Mouse (Mus musculus) heart, embryonic 11.5 days (tissue): ENCODE measurements around the gene Btbd2. TPM values are rescaled to one million over a fixed set of nuclear protein-coding genes. Genes with fewer than 3 reads are reported as not detected.

ENCODE experiments used
- ATAC-seq: fragments of 200-750 bp; cut with Nextera tagmentation; replicated peaks from 2 replicates; pipeline ENCODE4 v1.8.0; 2017; ENCODE audit warnings: moderate library complexity; ENCODE audit not compliant: insufficient number of reproducible peaks, low FRiP score, low TSS enrichment
- H3K27ac ChIP-seq: fragments of 300-500 bp; sonication (generic); 2 replicates; pipeline ENCODE4 v1.5.1; 2014; ENCODE audit warnings: mild to moderate bottlenecking, low read depth, low read length
- H3K27me3 ChIP-seq: fragments of 300-500 bp; sonication (generic); 2 replicates; pipeline ENCODE4 v1.6.1; 2014; ENCODE audit warnings: mild to moderate bottlenecking, low read length, mixed read lengths; ENCODE audit not compliant: control insufficient read depth, insufficient read depth
- H3K36me3 ChIP-seq: fragments of 300-500 bp; sonication (generic); 2 replicates; pipeline ENCODE4 v1.6.1; 2014; ENCODE audit warnings: mild to moderate bottlenecking, low read length, moderate library complexity, mixed read lengths; ENCODE audit not compliant: control insufficient read depth, insufficient read depth
- H3K4me1 ChIP-seq: fragments of 300-500 bp; sonication (generic); 2 replicates; pipeline ENCODE4 v1.6.1; 2014; ENCODE audit warnings: low read length; ENCODE audit not compliant: control insufficient read depth, insufficient read depth
- H3K4me2 ChIP-seq: fragments of 300-500 bp; sonication (generic); 2 replicates; pipeline ENCODE4 v1.6.1; 2014; ENCODE audit warnings: mild to moderate bottlenecking, moderate library complexity
- H3K4me3 ChIP-seq: fragments of 300-500 bp; sonication (generic); 2 replicates; pipeline ENCODE4 v1.5.1; 2014; ENCODE audit warnings: low read depth, low read length
- H3K9ac ChIP-seq: fragments of 300-500 bp; sonication (generic); 2 replicates; pipeline ENCODE4 v1.6.1; 2014; ENCODE audit warnings: mild to moderate bottlenecking, low read depth, low read length, moderate library complexity
- H3K9me3 ChIP-seq: fragments of 300-500 bp; sonication (generic); replicated peaks from 2 replicates; pipeline ENCODE4 v1.6.1; 2016; ENCODE audit warnings: low read length; ENCODE audit not compliant: control insufficient read depth
- WGBS: fragments of 180-500 bp; shearing (Covaris S2); extraction: QIAGEN DNeasy Blood & Tissue Kit; methylation state at CpG from one replicate; pipeline ENCODE4 v1.1.7; 2014; ENCODE audit not compliant: insufficient replicate concordance; 5-methylcytosine and 5-hydroxymethylcytosine counted together
- polyA plus RNA-seq: library from polyadenylated mRNA; unstranded; fragments of >200 nt; fragmentation: Nextera tagmentation; extraction: Ambion mirVana; gene quantifications from 2 replicates; pipeline ENCODE4 v1.2.1, GENCODE M21; 2014

The Btbd2 gene
- polyA plus RNA-seq, 1 experiment from 2014 or later, result 37.6 TPM

DNA sequence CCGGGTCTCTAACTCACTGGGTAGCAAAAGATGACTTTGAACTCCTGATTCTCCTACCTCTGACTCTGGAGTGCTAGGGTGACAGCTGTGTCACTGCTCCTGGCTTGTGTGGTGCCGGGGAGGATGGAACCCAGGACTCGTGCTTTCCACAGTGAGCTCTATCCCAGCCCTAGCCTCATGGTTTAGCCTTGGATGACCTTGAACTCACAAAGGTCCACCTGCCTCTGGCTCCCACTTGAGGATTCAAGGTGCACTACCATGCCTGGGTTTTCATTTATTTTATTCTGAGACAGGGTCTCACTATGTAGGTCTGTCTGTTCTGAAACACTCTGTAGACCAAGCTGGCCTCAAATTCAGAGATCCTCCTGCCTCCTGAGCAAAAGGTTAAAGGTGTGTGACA, 43.0 kb downstream of the Btbd2 start:
- Histone ChIP-seq H3K9me3 (no peaks in the 10 kb centered on the region), H3K4me2 (no peak overlapping the region), H3K4me1 (no peaks in the 10 kb centered on the region), H3K4me3 (no peak overlapping the region), H3K36me3 (peaks cover 17% of the 10 kb centered on the region), H3K9ac (no peak overlapping the region), H3K27me3 (no peaks in the 10 kb centered on the region), H3K27ac (no peak overlapping the region)
- ATAC-seq, result no peak
- 74% methylated on average over 3 of the region's 3 CpGs for WGBS

DNA sequence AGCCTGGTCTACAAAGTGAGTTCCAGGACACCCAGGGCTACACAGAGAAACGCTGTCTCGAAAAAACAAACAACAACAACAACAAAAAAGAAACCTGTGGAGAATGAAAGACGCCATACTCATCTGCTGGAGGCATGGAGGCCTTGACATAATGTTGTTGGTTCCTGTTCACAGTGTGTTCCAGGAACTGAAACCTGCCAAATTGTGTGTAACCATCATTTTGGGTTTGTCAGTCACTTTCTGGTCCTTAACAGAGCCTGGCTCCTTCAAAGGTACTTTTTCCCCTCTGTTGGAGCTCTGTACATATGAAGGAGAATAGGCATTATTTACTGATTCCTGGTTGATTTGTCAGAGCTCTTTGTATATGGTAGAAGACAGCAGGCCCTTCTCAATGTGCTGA, 45.0 kb downstream of the Btbd2 start:
- H3K36me3 ChIP-seq, result peaks cover 28% of the 10 kb centered on the region
- no peak for ATAC-seq
- 94% methylated on average over 3 of the region's 3 CpGs for WGBS

DNA sequence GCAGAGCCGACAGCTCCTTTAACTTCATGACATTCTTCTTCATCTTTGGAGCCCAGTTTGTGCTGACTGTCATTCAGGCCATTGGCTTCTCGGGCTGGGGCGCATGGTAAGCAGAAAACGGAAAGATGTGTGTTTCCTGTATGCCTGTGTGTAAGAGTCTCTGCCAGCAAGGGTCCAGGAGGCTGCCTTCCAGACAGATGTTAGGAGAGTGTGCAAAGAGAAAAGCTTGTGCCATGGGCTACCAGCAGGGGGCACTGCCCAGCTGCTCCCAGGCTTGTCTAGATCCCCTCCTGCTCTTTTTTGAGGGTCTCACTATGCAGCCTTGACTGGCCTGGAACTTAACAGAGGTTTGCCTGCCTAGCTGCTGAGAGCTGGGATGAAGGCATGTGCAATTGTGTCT, 45.8 kb downstream of the Btbd2 start:
- no peak overlapping the region for H3K4me2 ChIP-seq
- H3K4me1 ChIP-seq, result no peaks in the 10 kb centered on the region
- H3K9me3 ChIP-seq, result no peaks in the 10 kb centered on the region
- no peaks in the 10 kb centered on the region for H3K27me3 ChIP-seq
- peaks cover 31% of the 10 kb centered on the region for H3K36me3 ChIP-seq
- no peak for ATAC-seq
- H3K27ac ChIP-seq, result no peak overlapping the region
- H3K9ac ChIP-seq, result no peak overlapping the region
- WGBS, result 65% methylated on average over 4 of the region's 4 CpGs
- H3K4me3 ChIP-seq, result no peak overlapping the region

More for the DNA sequence above, 45.0 kb downstream of the Btbd2 start:
- Histone ChIP-seq H3K27ac (no peak overlapping the region), H3K4me3 (no peak overlapping the region), H3K27me3 (no peaks in the 10 kb centered on the region), H3K9ac (no peak overlapping the region), H3K9me3 (no peaks in the 10 kb centered on the region), H3K4me1 (no peaks in the 10 kb centered on the region), H3K4me2 (no peak overlapping the region)

DNA sequence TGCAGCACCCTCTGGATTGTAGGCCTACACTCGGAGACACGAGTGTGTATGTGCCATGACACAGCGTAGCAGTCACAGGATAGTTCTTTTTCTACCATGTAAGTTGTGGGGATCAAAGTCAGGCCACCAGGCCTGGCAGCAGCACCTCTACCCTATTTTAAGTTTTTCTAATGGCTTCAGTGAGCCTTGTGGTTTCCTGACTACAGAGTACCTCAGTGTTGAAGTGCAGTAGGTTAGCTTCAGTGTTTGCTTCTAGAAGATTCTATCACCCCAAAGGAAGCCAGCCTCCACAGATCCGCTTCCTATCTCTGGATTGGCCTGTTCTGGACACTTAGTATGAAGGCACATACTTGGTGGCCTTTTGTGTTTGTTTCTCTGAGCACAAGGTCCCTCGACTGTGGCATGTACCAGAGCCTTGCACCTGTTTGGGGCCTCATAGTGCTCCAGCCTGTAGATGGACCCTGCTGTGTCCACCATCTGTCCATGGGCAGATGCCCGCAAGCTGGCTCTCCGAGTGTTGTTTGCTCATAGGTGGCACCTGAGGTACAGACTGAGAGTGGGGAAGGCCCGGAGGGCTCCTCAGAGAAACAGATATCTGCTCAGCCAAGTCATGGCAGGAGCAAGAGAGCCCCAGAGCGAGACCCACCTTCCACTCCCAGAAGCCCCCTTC, 46.6 kb downstream of the Btbd2 start:
- no peaks in the 10 kb centered on the region for H3K4me1 ChIP-seq
- H3K9me3 ChIP-seq, result no peaks in the 10 kb centered on the region
- ATAC-seq, result no peak
- 89% methylated on average over 9 of the region's 9 CpGs for WGBS
- H3K27ac ChIP-seq, result no peak overlapping the region
- H3K4me2 ChIP-seq, result no peak overlapping the region
- no peaks in the 10 kb centered on the region for H3K27me3 ChIP-seq
- H3K36me3 ChIP-seq, result peaks cover 31% of the 10 kb centered on the region
- no peak overlapping the region for H3K4me3 ChIP-seq
- no peak overlapping the region for H3K9ac ChIP-seq

DNA sequence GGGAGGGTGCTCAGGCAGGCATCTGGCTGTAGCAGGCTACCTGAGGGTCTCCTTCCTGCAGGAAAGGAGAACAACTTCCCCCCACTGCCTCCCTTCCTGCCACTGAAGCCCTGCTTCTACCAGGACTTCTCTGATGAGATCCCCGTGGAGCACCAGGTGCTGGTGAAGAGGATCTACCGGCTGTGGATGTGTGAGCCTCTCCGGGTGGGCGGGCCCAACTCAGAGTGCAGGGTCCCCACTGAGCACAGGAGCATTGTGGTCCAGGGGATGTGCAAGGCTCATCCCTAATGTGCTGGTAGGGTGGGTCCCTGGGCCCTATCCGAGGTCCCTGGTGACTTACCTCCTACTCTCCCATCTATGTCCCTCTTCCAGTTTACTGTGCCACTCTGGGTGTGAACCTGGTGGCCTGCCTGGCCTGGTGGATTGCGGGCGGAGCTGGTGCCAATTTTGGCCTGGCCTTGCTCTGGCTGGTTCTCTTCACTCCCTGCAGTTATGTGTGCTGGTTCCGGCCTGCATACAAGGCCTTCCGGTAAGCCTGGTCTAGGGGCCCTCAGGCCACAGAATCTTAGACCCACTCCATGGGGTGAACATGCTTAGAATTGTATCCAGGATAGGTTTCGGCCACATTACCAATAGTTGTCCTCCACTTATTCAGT, 47.5 kb downstream of the Btbd2 start:
- peaks cover 22% of the 10 kb centered on the region for H3K36me3 ChIP-seq
- no peak for ATAC-seq
- 90% methylated on average over 10 of the region's 10 CpGs for WGBS
- no peak overlapping the region for H3K27ac ChIP-seq
- no peaks in the 10 kb centered on the region for H3K9me3 ChIP-seq
- H3K9ac ChIP-seq, result no peak overlapping the region; the same call in 1 of the 2 replicates
- no peaks in the 10 kb centered on the region for H3K27me3 ChIP-seq
- H3K4me3 ChIP-seq, result no peak overlapping the region
- no peak overlapping the region for H3K4me2 ChIP-seq
- H3K4me1 ChIP-seq, result no peaks in the 10 kb centered on the region

DNA sequence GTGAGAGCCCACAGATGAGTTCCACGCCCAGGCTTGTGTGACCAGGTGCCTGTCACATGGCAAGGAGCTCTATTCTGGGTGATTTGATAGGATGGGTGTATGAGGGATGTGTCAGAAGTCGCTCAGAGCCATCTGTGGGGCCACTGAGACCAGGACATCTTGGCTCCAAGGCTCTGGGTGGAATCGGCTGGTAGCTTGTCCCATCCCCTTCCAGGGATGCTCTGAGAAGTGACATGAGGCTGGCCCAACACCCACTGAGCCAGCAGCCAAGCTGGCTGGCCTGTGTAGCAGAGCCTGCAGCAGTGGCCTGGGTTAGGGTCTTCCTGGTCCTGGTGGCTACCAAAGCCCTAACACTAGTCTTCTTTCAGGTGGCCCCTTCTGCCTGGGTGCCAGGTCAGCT, 48.4 kb downstream of the Btbd2 start:
- peaks cover 7% of the 10 kb centered on the region for H3K4me1 ChIP-seq
- 83% methylated on average over 3 of the region's 3 CpGs for WGBS
- no peak overlapping the region for H3K4me3 ChIP-seq
- no peak overlapping the region for H3K27ac ChIP-seq
- no peaks in the 10 kb centered on the region for H3K9me3 ChIP-seq
- no peak overlapping the region for H3K4me2 ChIP-seq
- no peaks in the 10 kb centered on the region for H3K27me3 ChIP-seq
- H3K36me3 ChIP-seq, result peaks cover 20% of the 10 kb centered on the region
- H3K9ac ChIP-seq, result no peak overlapping the region
- no peak for ATAC-seq

DNA sequence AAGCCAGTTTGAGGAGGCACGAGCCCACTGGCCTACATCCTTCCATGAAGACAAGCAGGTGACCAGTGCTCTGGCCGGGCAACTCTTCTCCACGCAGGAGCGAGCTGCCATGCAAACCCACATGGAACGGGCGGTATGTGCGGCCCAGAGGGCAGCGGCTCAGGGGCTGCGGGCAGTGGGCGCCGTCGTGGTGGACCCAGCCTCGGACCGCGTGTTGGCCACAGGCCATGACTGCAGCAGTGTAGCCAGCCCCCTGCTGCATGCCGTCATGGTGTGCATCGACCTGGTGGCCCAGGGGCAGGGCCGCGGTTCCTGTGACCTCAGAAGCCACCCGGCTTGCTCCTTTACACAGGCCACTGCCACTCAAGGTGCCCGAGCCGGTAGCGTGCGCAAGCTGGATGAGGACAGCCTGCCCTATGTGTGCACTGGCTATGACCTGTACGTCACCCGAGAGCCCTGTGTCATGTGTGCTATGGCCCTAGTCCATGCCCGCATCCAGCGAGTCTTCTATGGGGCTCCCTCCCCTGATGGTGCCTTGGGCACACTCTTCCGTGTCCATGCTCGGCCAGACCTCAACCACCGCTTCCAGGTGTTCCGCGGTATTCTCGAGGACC, 50.0 kb downstream of the Btbd2 start:
- peaks cover 13% of the 10 kb centered on the region for H3K36me3 ChIP-seq
- H3K9me3 ChIP-seq, result no peaks in the 10 kb centered on the region
- WGBS, result 93% methylated on average over 34 of the region's 34 CpGs
- H3K9ac ChIP-seq, result no peak overlapping the region
- peaks cover 7% of the 10 kb centered on the region for H3K4me1 ChIP-seq
- H3K27ac ChIP-seq, result no peak overlapping the region
- no peaks in the 10 kb centered on the region for H3K27me3 ChIP-seq
- no peak for ATAC-seq
- no peak overlapping the region for H3K4me3 ChIP-seq
- H3K4me2 ChIP-seq, result no peak overlapping the region

DNA sequence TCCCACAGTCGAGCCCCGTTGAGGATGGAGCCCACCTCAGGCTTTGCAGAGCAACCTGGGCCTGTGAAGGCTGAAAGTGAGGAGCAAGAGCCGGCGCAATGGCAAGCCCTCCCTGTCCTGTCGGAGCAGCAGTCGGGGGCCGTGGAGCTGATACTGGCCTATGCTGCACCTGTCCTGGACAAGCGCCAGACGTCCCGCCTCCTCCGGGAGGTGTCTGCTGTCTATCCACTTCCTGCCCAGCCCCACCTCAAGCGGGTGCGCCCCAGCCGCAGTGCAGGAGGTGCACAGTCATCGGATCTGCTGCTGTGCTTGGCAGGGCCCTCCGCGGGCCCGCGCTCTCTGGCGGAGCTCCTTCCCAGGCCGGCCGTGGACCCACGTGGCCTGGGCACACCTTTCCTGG, 50.6 kb downstream of the Btbd2 start:
- no peak overlapping the region for H3K9ac ChIP-seq
- H3K9me3 ChIP-seq, result no peaks in the 10 kb centered on the region
- no peak overlapping the region for H3K4me3 ChIP-seq
- 87% methylated on average over 23 of the region's 23 CpGs for WGBS
- H3K27ac ChIP-seq, result no peak overlapping the region
- H3K4me2 ChIP-seq, result no peak overlapping the region
- H3K27me3 ChIP-seq, result no peaks in the 10 kb centered on the region
- peaks cover 13% of the 10 kb centered on the region for H3K36me3 ChIP-seq
- ATAC-seq, result no peak
- peaks cover 7% of the 10 kb centered on the region for H3K4me1 ChIP-seq
